23 mouse cellular contexts compared by ENCODE assay signal in genomic region chr16:31630381-31630780, GRCm38 (mm10). TPM values are rescaled to one million over a fixed set of nuclear protein-coding genes. Genes with fewer than 3 reads are reported as not detected.
A peak's percentile ranks its signal among the peaks of the same experiment; 100 is the strongest.
DNase-seq lines count a peak whose midpoint lies in the region; ATAC-seq and TF ChIP-seq lines count a peak whose summit lies in the region.
"Had no signal": no experiment of that assay in that cellular context is flagged by ENCODE, and none has a peak within 500 bp of the region (broad histone marks: within the 10 kb centered on the region; RNA-seq: fewer than 3 reads in every experiment).

No protein-coding gene starts in this region.

- H3K4me3 ChIP-seq in kidney, embryonic 15.5 days (replicated peaks) = no peak overlapping the region
- H3K4me3 ChIP-seq in E14TG2a.4 (replicated peaks; ENCODE audit: low read length) = peak overlapping the region; percentile 69
- H3K4me3 ChIP-seq in MEL (ENCODE audit: control insufficient read depth in 1 of 2, insufficient read depth in 1 of 2, low read depth in 2 of 2, low read length in 2 of 2) = no peak overlapping the region
- H3K4me3 ChIP-seq: embryonic facial prominence, embryonic 13.5 days; forebrain, embryonic 13.5 days; gastrocnemius, adult 2 months; heart, embryonic 13.5 days; hindbrain, embryonic 12.5 days had no signal

- no peak for DNase-seq in kidney, postnatal 10 days
- peak; percentile 14 for DNase-seq in MEL (ENCODE audit: low read depth, low spot score)
- DNase-seq in ovary, adult 18-20 months (ENCODE audit: low spot score) = no peak
- no peak for DNase-seq in spleen, adult 18-20 months
- DNase-seq in spleen, postnatal 4 days (ENCODE audit: low spot score in 2 of 2) = no peak
- DNase-seq: adrenal gland, postnatal 10 days; cerebellum, adult 11 months; cerebellum, adult 8-10 months; cerebellum, postnatal 14 days; forebrain, postnatal 0 days; gastrocnemius, adult 2 months; gastrocnemius, postnatal 25 days; heart, postnatal 4 days; kidney, adult 11 months had no signal

- H3K4me2 ChIP-seq in kidney, embryonic 15.5 days = no peak overlapping the region
- H3K4me2 ChIP-seq: embryonic facial prominence, embryonic 13.5 days; forebrain, embryonic 13.5 days; heart, embryonic 13.5 days; hindbrain, embryonic 12.5 days had no signal

- no peak for TF ChIP-seq RAD21 in MEL (IDR thresholded peaks at IDR 0.05; ENCODE audit: low read depth, low read length)

- TF ChIP-seq POLR2A in MEL (IDR thresholded peaks at IDR 0.05; ENCODE audit: control insufficient read depth in 1 of 2, insufficient read depth in 1 of 2, low read depth in 1 of 2, low read length in 2 of 2, poor library complexity in 1 of 2) = no peak

- ATAC-seq in kidney, embryonic 15.5 days (replicated peaks; ENCODE audit: low FRiP score) = 0 out of 2 replicates have a peak, but pooled peaks have one; percentile 22
- ATAC-seq: forebrain, embryonic 13.5 days; forebrain, postnatal 0 days; hindbrain, embryonic 16.5 days; inflammation-experienced regulatory T-cells, adult 6 months had no signal

- no peak overlapping the region for H3K27ac ChIP-seq in kidney, embryonic 15.5 days
- no peak overlapping the region for H3K27ac ChIP-seq in MEL (ENCODE audit: control insufficient read depth, low read depth, low read length)
- H3K27ac ChIP-seq: embryonic facial prominence, embryonic 13.5 days; forebrain, embryonic 13.5 days; gastrocnemius, adult 2 months; heart, embryonic 13.5 days; hindbrain, embryonic 12.5 days had no signal

- no peak for TF ChIP-seq EP300 in MEL (IDR thresholded peaks at IDR 0.05; ENCODE audit: low read depth in 1 of 2, low read length in 2 of 2)

- no peaks in the 10 kb centered on the region for H3K27me3 ChIP-seq in kidney, embryonic 15.5 days
- H3K27me3 ChIP-seq in E14TG2a.4 (ENCODE audit: insufficient read depth, low read length) (no peaks in the 10 kb centered on the region), MEL (ENCODE audit: control insufficient read depth in 1 of 2, insufficient read depth in 2 of 2, low read length in 2 of 2) (peaks cover 1 to 4% of the 10 kb centered on the region in 2 experiments)
- H3K27me3 ChIP-seq: embryonic facial prominence, embryonic 13.5 days; forebrain, embryonic 13.5 days; heart, embryonic 13.5 days; hindbrain, embryonic 12.5 days had no signal

- TF ChIP-seq CTCF in E14TG2a.4 (conservative IDR thresholded peaks at IDR 0.05; ENCODE audit: low read length) = no peak
- no peak for TF ChIP-seq CTCF in MEL (IDR thresholded peaks at IDR 0.05 in 2 of 3, conservative IDR thresholded peaks at IDR 0.05 in 1 of 3; ENCODE audit: control insufficient read depth in 1 of 3, insufficient read depth in 1 of 3, low read depth in 2 of 3, low read length in 3 of 3, poor library complexity in 1 of 3, severe bottlenecking in 1 of 3)

- no peaks in the 10 kb centered on the region for H3K4me1 ChIP-seq in kidney, embryonic 15.5 days
- H3K4me1 ChIP-seq in E14TG2a.4 (replicated peaks; ENCODE audit: low read depth, low read length) (peaks cover 20% of the 10 kb centered on the region), MEL (ENCODE audit: control insufficient read depth in 1 of 2, insufficient read depth in 2 of 2, low read length in 2 of 2) (no peaks in the 10 kb centered on the region)
- H3K4me1 ChIP-seq: forebrain, embryonic 13.5 days; heart, embryonic 13.5 days had no signal

- no peaks in the 10 kb centered on the region for H3K79me2 ChIP-seq in MEL (ENCODE audit: control insufficient read depth, insufficient read depth, low read length, poor library complexity)

- H3K9ac ChIP-seq in kidney, embryonic 15.5 days = no peak overlapping the region
- H3K9ac ChIP-seq in MEL (ENCODE audit: control insufficient read depth, low read depth, low read length, poor library complexity, severe bottlenecking) = no peak overlapping the region
- H3K9ac ChIP-seq: embryonic facial prominence, embryonic 13.5 days; forebrain, embryonic 13.5 days; forebrain, postnatal 0 days; heart, embryonic 13.5 days; hindbrain, embryonic 12.5 days had no signal

- H3K9me3 ChIP-seq in kidney, embryonic 15.5 days (replicated peaks) = no peaks in the 10 kb centered on the region
- H3K9me3 ChIP-seq in E14TG2a.4 (ENCODE audit: low read length) (no peaks in the 10 kb centered on the region), MEL (replicated peaks; ENCODE audit: insufficient read depth, low read length) (no peaks in the 10 kb centered on the region)
- H3K9me3 ChIP-seq: embryonic facial prominence, embryonic 13.5 days; forebrain, embryonic 13.5 days; G1E; heart, embryonic 13.5 days; hindbrain, embryonic 12.5 days had no signal

- WGBS in kidney, embryonic 15.5 days = 98% methylated on average over 4 of the region's 4 CpGs

- H3K36me3 ChIP-seq in kidney, embryonic 15.5 days = no peaks in the 10 kb centered on the region
- H3K36me3 ChIP-seq in E14TG2a.4 (ENCODE audit: insufficient read depth, low read length) (no peaks in the 10 kb centered on the region), MEL (ENCODE audit: control insufficient read depth in 1 of 2, insufficient read depth in 2 of 2, low read length in 2 of 2) (no peaks in the 10 kb centered on the region)
- H3K36me3 ChIP-seq: embryonic facial prominence, embryonic 13.5 days; G1E; heart, embryonic 13.5 days; hindbrain, embryonic 12.5 days had no signal

TF ChIP-seq in MEL, 35 proteins besides CTCF, POLR2A, EP300 and RAD21:
- no peak for TF ChIP-seq SIN3A (IDR thresholded peaks at IDR 0.05; ENCODE audit: low read length)
- no peak for TF ChIP-seq MAX (IDR thresholded peaks at IDR 0.05; ENCODE audit: low read length)
- no peak for TF ChIP-seq GABPA (IDR thresholded peaks at IDR 0.05; ENCODE audit: low read depth, low read length)
- TF ChIP-seq MEF2A (IDR thresholded peaks at IDR 0.05; ENCODE audit: extremely low read depth, insufficient replicate concordance, low read depth, low read length, poor library complexity, severe bottlenecking) = no peak
- no peak for TF ChIP-seq RCOR1 (IDR thresholded peaks at IDR 0.05; ENCODE audit: low read depth, low read length)
- TF ChIP-seq USF1 (IDR thresholded peaks at IDR 0.05; ENCODE audit: low read depth, low read length) = no peak
- TF ChIP-seq TAL1 (IDR thresholded peaks at IDR 0.05; ENCODE audit: low read length) = no peak
- no peak for TF ChIP-seq BHLHE40 (IDR thresholded peaks at IDR 0.05; ENCODE audit: borderline replicate concordance, low read depth, low read length)
- no peak for TF ChIP-seq POLR2AphosphoS2 (IDR thresholded peaks at IDR 0.05; ENCODE audit: low read length)
- TF ChIP-seq MYC (IDR thresholded peaks at IDR 0.05; ENCODE audit: low read depth, low read length) = no peak
- TF ChIP-seq NELFE (IDR thresholded peaks at IDR 0.05; ENCODE audit: low read depth, low read length) = no peak
- no peak for TF ChIP-seq TBP (IDR thresholded peaks at IDR 0.05; ENCODE audit: low read depth, low read length)
- TF ChIP-seq UBTF (IDR thresholded peaks at IDR 0.05; ENCODE audit: borderline replicate concordance, insufficient read depth, low read depth, low read length) = no peak
- TF ChIP-seq JUND (IDR thresholded peaks at IDR 0.05; ENCODE audit: low read depth, low read length) = no peak
- TF ChIP-seq ZNF384 (IDR thresholded peaks at IDR 0.05; ENCODE audit: low read depth, low read length) = no peak

RNA-seq across cellular contexts. Expression of gene Dlg1, which starts 32.9 kb away (rescaled TPM):
- 28.5 and 31.3 TPM in 2 replicates for polyA plus RNA-seq in kidney, embryonic 15.5 days (2015; fragmentation: Nextera tagmentation; extraction: Ambion mirVana)
- total RNA-seq in MEL (2012; rRNA removed) = 24.9 and 25.7 TPM in 2 replicates
- polyA plus RNA-seq in MEL (2012; ENCODE audit: insufficient read depth in 1 of 2, insufficient read length in 2 of 2, low read depth in 1 of 2, low replicate concordance in 2 of 2, missing spikeins in 1 of 2) = 10 to 100 TPM; 33.9 to 74.6 TPM
